Mouse (Mus musculus) forebrain, embryonic 13.5 days (tissue): Measurements from ENCODE around the gene Syndig1. TPM values are rescaled to one million over a fixed set of nuclear protein-coding genes. Genes with fewer than 3 reads are reported as not detected.

Source experiments
- ATAC-seq: fragments of 200-750 bp; cut with Nextera tagmentation; 2 replicates; pipeline ENCODE4 v1.8.0; 2017
- H3K27ac ChIP-seq: fragments of 300-500 bp; sonication (generic); 2 replicates; pipeline ENCODE4 v1.5.1; 2015; ENCODE audit warnings: inconsistent platforms, mild to moderate bottlenecking, moderate library complexity
- H3K27me3 ChIP-seq: fragments of 300-500 bp; sonication (generic); 2 replicates; pipeline ENCODE4 v1.6.1; 2015; ENCODE audit warnings: mild to moderate bottlenecking, inconsistent platforms
- H3K36me3 ChIP-seq: fragments of 300-500 bp; sonication (generic); 2 replicates; pipeline ENCODE4 v1.6.1; 2015; ENCODE audit warnings: mild to moderate bottlenecking, inconsistent platforms; ENCODE audit not compliant: poor library complexity, severe bottlenecking
- H3K4me1 ChIP-seq: fragments of 300-500 bp; sonication (generic); 2 replicates; pipeline ENCODE4 v1.6.1; 2015; ENCODE audit warnings: inconsistent platforms
- H3K4me2 ChIP-seq: fragments of 300-500 bp; sonication (generic); 2 replicates; pipeline ENCODE4 v1.6.1; 2015; ENCODE audit warnings: inconsistent platforms, mild to moderate bottlenecking, moderate library complexity
- H3K4me3 ChIP-seq: fragments of 300-500 bp; sonication (generic); 2 replicates; pipeline ENCODE4 v1.5.1; 2015; ENCODE audit warnings: mild to moderate bottlenecking, inconsistent platforms
- H3K9ac ChIP-seq: fragments of 300-500 bp; sonication (generic); 2 replicates; pipeline ENCODE4 v1.6.1; 2015; ENCODE audit warnings: mild to moderate bottlenecking, inconsistent platforms
- H3K9me3 ChIP-seq: fragments of 300-500 bp; sonication (generic); replicated peaks from 2 replicates; pipeline ENCODE4 v1.6.1; 2016; ENCODE audit warnings: inconsistent platforms
- whole genome bisulfite sequencing: fragments of 180-500 bp; shearing (Covaris S2); methylation state at CpG from one replicate; pipeline ENCODE4 v1.1.7; 2015; 5-methylcytosine and 5-hydroxymethylcytosine counted together
- polyA plus RNA-seq: library from polyadenylated mRNA; unstranded; fragments of >200 nt; fragmentation: Nextera tagmentation; extraction: Ambion mirVana; gene quantifications from 2 replicates; pipeline ENCODE4 v1.2.1, GENCODE M21; 2015

The Syndig1 gene
- polyA plus RNA-seq, 1 experiment from 2014 or later = 8.2 TPM

DNA sequence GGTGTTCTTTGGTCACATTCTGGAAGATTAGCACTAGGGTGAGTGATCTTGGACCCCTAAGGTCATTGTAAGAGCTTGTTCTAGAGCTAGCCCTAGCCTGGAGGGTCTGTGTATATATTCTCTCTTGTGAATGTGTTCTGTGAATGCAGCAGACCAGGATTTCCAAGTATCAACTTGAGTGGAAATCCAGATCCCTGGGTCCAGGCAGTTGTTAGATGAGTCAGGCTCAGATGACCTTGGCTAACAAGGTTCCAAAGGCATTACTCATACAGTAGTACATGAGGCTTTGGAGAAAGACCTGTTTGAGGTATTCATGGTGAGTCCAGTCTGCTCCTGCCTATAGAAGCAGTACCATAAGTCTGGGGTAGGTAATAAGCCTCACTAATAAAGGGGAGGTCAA, 103.1 kb downstream of the Syndig1 start:
- no peak overlapping the region for H3K4me2 ChIP-seq
- H3K4me1 ChIP-seq = no peaks in the 10 kb centered on the region
- no peak overlapping the region for H3K9ac ChIP-seq
- no peaks in the 10 kb centered on the region for H3K27me3 ChIP-seq
- no peak overlapping the region for H3K4me3 ChIP-seq
- H3K36me3 ChIP-seq = no peaks in the 10 kb centered on the region
- H3K9me3 ChIP-seq = no peaks in the 10 kb centered on the region
- no peak for ATAC-seq
- no peak overlapping the region for H3K27ac ChIP-seq

- WGBS = 40% methylated on average over 2 of the region's 2 CpGs
These were observed 104.4 kb downstream of the Syndig1 start for GRCm38 (mm10) chr2:149933247-149933898.

GRCm38 (mm10) chr2:149934139-149934538, 105.1 kb downstream of the Syndig1 start:
- WGBS = 7% methylated on average over 4 of the region's 4 CpGs
- no peaks in the 10 kb centered on the region for H3K27me3 ChIP-seq
- H3K27ac ChIP-seq = no peak overlapping the region
- peak; percentile 44; the same call in 1 of the 2 replicates for ATAC-seq
- no peaks in the 10 kb centered on the region for H3K9me3 ChIP-seq
- H3K4me1 ChIP-seq = no peaks in the 10 kb centered on the region
- no peak overlapping the region for H3K4me3 ChIP-seq
- H3K9ac ChIP-seq = no peak overlapping the region
- H3K4me2 ChIP-seq = no peak overlapping the region
- H3K36me3 ChIP-seq = no peaks in the 10 kb centered on the region

More at GRCm38 (mm10) chr2:149933247-149933898, 104.4 kb downstream of the Syndig1 start:
- H3K9me3 ChIP-seq = no peaks in the 10 kb centered on the region
- H3K4me2 ChIP-seq = no peak overlapping the region
- no peak overlapping the region for H3K27ac ChIP-seq
- ATAC-seq = peak; percentile 5; the same call in 1 of the 2 replicates
- H3K27me3 ChIP-seq = no peaks in the 10 kb centered on the region
- H3K9ac ChIP-seq = no peak overlapping the region
- no peaks in the 10 kb centered on the region for H3K4me1 ChIP-seq
- H3K4me3 ChIP-seq = no peak overlapping the region
- no peaks in the 10 kb centered on the region for H3K36me3 ChIP-seq

- WGBS = 80% methylated on average over 4 of the region's 4 CpGs
These were observed 109.8 kb downstream of the Syndig1 start for GRCm38 (mm10) chr2:149938829-149939228.

GRCm38 (mm10) chr2:149939586-149939985, 110.6 kb downstream of the Syndig1 start:
- ATAC-seq = no peak
- Histone ChIP-seq H3K4me2 (no peak overlapping the region), H3K4me1 (no peaks in the 10 kb centered on the region), H3K36me3 (no peaks in the 10 kb centered on the region), H3K9me3 (no peaks in the 10 kb centered on the region), H3K27ac (no peak overlapping the region), H3K4me3 (no peak overlapping the region), H3K27me3 (no peaks in the 10 kb centered on the region), H3K9ac (no peak overlapping the region)
- 42% methylated on average over 2 of the region's 2 CpGs for WGBS

More at GRCm38 (mm10) chr2:149938829-149939228, 109.8 kb downstream of the Syndig1 start:
- Histone ChIP-seq H3K4me3 (no peak overlapping the region), H3K4me1 (no peaks in the 10 kb centered on the region), H3K27ac (no peak overlapping the region), H3K9ac (no peak overlapping the region), H3K27me3 (no peaks in the 10 kb centered on the region), H3K4me2 (no peak overlapping the region), H3K36me3 (no peaks in the 10 kb centered on the region), H3K9me3 (no peaks in the 10 kb centered on the region)
- no peak for ATAC-seq

GRCm38 (mm10) chr2:149950641-149951040, 121.6 kb downstream of the Syndig1 start:
- H3K27me3 ChIP-seq = no peaks in the 10 kb centered on the region
- no peak overlapping the region for H3K4me2 ChIP-seq
- H3K27ac ChIP-seq = no peak overlapping the region
- H3K4me1 ChIP-seq = no peaks in the 10 kb centered on the region
- 85% methylated on average over 4 of the region's 4 CpGs for WGBS
- ATAC-seq = no peak
- no peaks in the 10 kb centered on the region for H3K36me3 ChIP-seq
- H3K9ac ChIP-seq = no peak overlapping the region
- no peaks in the 10 kb centered on the region for H3K9me3 ChIP-seq
- no peak overlapping the region for H3K4me3 ChIP-seq

GRCm38 (mm10) chr2:149971014-149971413, 142.0 kb downstream of the Syndig1 start:
- H3K9me3 ChIP-seq = no peaks in the 10 kb centered on the region
- H3K9ac ChIP-seq = no peak overlapping the region
- H3K4me3 ChIP-seq = no peak overlapping the region
- ATAC-seq = peak; percentile 67; the same call in 1 of the 2 replicates
- WGBS = 52% methylated on average over 4 of the region's 4 CpGs
- H3K27me3 ChIP-seq = no peaks in the 10 kb centered on the region
- no peaks in the 10 kb centered on the region for H3K4me1 ChIP-seq
- no peak overlapping the region for H3K27ac ChIP-seq
- no peaks in the 10 kb centered on the region for H3K36me3 ChIP-seq
- H3K4me2 ChIP-seq = no peak overlapping the region

DNA sequence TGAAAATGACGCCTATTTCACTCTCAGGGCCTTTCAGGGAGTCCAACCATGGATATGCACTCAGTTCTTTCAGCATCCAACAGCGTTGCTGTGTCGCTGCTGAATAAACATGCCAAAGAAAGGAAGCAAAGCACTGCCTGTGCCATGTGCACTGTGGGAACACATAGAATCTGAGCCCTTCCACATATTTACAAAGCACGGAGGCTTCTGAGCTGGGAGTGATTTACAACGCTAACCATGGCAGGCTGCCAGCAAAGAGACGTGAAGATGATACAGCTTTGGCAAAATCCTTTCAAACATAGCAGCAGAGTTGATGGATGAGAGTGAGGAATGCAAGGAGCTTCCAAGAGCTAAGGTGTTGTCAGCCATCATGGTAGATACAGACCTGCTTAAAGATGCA, 144.6 kb downstream of the Syndig1 start:
- Histone ChIP-seq H3K9me3 (no peaks in the 10 kb centered on the region), H3K4me2 (no peak overlapping the region), H3K9ac (no peak overlapping the region), H3K4me3 (no peak overlapping the region), H3K27me3 (no peaks in the 10 kb centered on the region), H3K27ac (no peak overlapping the region), H3K4me1 (no peaks in the 10 kb centered on the region), H3K36me3 (no peaks in the 10 kb centered on the region)
- ATAC-seq = peak; percentile 67; the same call in 1 of the 2 replicates
- 79% methylated on average over 6 of the region's 6 CpGs for WGBS

- Histone ChIP-seq H3K4me2 (no peak overlapping the region), H3K4me1 (no peaks in the 10 kb centered on the region), H3K4me3 (no peak overlapping the region), H3K9me3 (no peaks in the 10 kb centered on the region), H3K27me3 (no peaks in the 10 kb centered on the region), H3K9ac (no peak overlapping the region), H3K27ac (no peak overlapping the region), H3K36me3 (no peaks in the 10 kb centered on the region)
- 53% methylated on average over 1 of the region's 1 CpGs for WGBS
- no peak for ATAC-seq
These were observed 151.4 kb downstream of the Syndig1 start for GRCm38 (mm10) chr2:149980419-149980818.

- no peak overlapping the region for H3K4me3 ChIP-seq
- H3K27ac ChIP-seq = no peak overlapping the region
- no peaks in the 10 kb centered on the region for H3K27me3 ChIP-seq
- no peaks in the 10 kb centered on the region for H3K4me1 ChIP-seq
- no peaks in the 10 kb centered on the region for H3K9me3 ChIP-seq
- ATAC-seq = no peak
- H3K4me2 ChIP-seq = no peak overlapping the region
- no peaks in the 10 kb centered on the region for H3K36me3 ChIP-seq
- H3K9ac ChIP-seq = no peak overlapping the region
These were observed 153.5 kb downstream of the Syndig1 start for GRCm38 (mm10) chr2:149982466-149982865.

DNA sequence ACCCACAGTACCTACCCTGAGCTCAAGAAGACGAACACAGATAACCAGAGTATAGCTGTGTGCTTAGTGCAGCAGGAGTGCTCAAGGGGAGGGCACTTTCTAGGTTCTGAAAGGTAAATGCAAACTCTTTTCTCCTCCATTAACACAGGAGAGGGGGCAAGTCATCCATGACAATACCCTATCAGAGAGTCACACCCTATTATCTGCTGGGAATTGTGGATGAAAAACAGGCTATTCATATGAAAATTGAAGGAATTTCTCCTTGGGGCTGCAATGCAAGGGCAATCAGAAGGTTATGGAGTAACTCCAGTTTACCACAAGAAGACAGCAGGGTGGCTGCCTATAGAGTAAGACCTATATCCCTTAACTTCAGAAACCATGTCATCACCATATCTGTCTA, 154.1 kb downstream of the Syndig1 start:
- Histone ChIP-seq H3K9me3 (no peaks in the 10 kb centered on the region), H3K9ac (no peak overlapping the region), H3K4me1 (no peaks in the 10 kb centered on the region), H3K36me3 (no peaks in the 10 kb centered on the region), H3K27me3 (no peaks in the 10 kb centered on the region), H3K27ac (no peak overlapping the region), H3K4me3 (no peak overlapping the region), H3K4me2 (no peak overlapping the region)
- WGBS = 63% methylated on average over 1 of the region's 1 CpGs
- ATAC-seq = no peak

DNA sequence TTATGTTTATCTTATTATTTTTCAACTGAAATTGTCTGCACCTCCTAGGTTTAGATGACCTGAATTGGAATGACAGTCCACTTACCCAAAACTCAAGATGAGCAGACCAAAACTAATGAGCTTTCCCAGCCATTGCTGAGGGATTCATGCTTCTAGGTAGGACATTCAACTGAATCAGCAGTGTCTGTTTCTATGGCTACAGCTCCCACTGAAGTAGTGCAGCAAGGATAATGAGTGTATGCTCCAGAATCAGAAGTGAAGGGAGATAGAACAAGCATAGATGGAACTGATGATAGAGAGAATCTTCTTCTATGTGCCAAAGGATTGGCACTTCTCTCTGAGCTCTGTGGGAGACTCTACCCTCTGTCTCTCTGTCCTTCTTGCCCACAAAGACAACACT, 158.6 kb downstream of the Syndig1 start:
- no peak for ATAC-seq
- H3K9me3 ChIP-seq = no peaks in the 10 kb centered on the region
- no peaks in the 10 kb centered on the region for H3K36me3 ChIP-seq
- H3K9ac ChIP-seq = no peak overlapping the region
- H3K4me1 ChIP-seq = no peaks in the 10 kb centered on the region
- no peak overlapping the region for H3K4me3 ChIP-seq
- H3K27me3 ChIP-seq = no peaks in the 10 kb centered on the region
- H3K4me2 ChIP-seq = no peak overlapping the region
- no peak overlapping the region for H3K27ac ChIP-seq

GRCm38 (mm10) chr2:149991506-149991905, 162.5 kb downstream of the Syndig1 start:
- Histone ChIP-seq H3K4me2 (no peak overlapping the region), H3K4me3 (no peak overlapping the region), H3K9ac (no peak overlapping the region), H3K36me3 (no peaks in the 10 kb centered on the region), H3K27ac (no peak overlapping the region), H3K4me1 (no peaks in the 10 kb centered on the region), H3K9me3 (no peaks in the 10 kb centered on the region), H3K27me3 (no peaks in the 10 kb centered on the region)
- WGBS = 20% methylated on average over 2 of the region's 2 CpGs
- no peak for ATAC-seq
